Mouse (Mus musculus) spleen, adult 2 months (tissue): ENCODE data around the gene Aarsd1.

Source experiments
- CTCF ChIP-seq: fragments of 200-500 bp; IDR thresholded peaks from 2 replicates; pipeline ENCODE4 v1.5.1; 2011; ENCODE audit warnings: mild to moderate bottlenecking, inconsistent platforms; ENCODE audit not compliant: insufficient read depth, insufficient read length, insufficient replicate concordance; ENCODE audit errors: extremely low read depth
- POLR2A ChIP-seq: fragments of 200-500 bp; IDR thresholded peaks from 2 replicates; pipeline ENCODE4 v1.6.1; 2011; ENCODE audit warnings: low read depth, low read length, inconsistent platforms

DNA sequence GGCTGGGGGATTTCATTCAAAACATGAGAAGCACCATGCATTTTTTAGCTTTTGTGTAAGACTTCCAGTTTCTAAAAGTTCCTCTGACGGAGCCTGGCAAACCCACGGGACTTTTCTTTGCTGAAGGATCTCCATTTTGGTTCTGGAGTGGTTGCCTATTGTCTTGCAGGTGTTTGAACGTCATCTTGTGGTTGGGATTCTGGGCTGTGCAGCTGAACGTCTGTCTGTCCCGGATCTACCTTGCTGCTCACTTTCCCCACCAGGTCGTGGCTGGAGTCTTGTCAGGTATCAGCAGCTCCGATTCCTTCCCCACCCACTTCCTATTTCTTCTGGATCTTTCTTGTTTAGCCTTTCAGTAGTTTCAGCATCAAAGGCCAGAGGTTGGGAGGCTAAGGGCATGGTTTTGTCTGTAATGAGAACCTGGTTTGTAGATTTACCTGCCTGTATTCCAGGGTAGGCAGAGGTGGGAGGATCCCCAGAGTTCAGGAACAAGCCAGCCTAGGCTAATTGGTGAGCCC is 42.9 kb downstream of the Aarsd1 start:
- TF ChIP-seq POLR2A: no peak
- no peak for TF ChIP-seq CTCF
